Comparison of ENCODE assay signal across 23 mouse cellular contexts in the genomic region with DNA sequence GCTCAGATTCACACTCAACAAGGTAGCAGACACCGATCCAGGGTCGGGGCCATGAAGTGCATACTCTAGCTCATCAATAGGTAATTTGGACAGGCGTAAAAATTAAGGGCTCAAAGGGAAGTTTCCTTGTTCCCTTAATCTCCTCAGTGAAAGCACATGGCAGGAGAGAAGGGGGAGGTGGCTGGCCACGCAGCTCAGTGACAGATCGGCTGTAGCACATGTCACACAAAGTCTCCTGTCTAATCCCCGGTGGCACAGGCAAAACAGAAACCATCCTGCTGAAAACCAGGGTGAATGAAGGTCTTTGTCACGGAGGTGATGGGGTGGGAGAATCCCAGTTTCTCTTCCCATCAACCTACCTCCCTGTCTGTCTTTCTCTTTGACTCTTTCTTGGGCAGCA.
DNase-seq lines count a peak whose midpoint lies in the region; ATAC-seq and TF ChIP-seq lines count a peak whose summit lies in the region.
"Had no signal": no experiment of that assay in that cellular context is flagged by ENCODE, and none has a peak within 500 bp of the region (broad histone marks: within the 10 kb centered on the region; RNA-seq: fewer than 3 reads in every experiment).

No protein-coding gene starts in this region.

- H3K4me2 ChIP-seq in heart, embryonic 15.5 days: no peak overlapping the region
- H3K4me2 ChIP-seq in kidney, embryonic 16.5 days (replicated peaks; ENCODE audit: low read depth, low read length): no peak overlapping the region
- no peak overlapping the region for H3K4me2 ChIP-seq in midbrain, embryonic 12.5 days (replicated peaks)
- H3K4me2 ChIP-seq in midbrain, embryonic 16.5 days (ENCODE audit: low read length): no peak overlapping the region
- H3K4me2 ChIP-seq: heart, embryonic 12.5 days; hindbrain, embryonic 13.5 days had no signal

- 0 out of 2 replicates have a peak overlapping the region, but pooled peaks have one; percentile 12 for H3K27ac ChIP-seq in heart, embryonic 15.5 days
- no peak overlapping the region for H3K27ac ChIP-seq in heart, adult 2 months
- peak overlapping the region; percentile 80 for H3K27ac ChIP-seq in kidney, embryonic 16.5 days (ENCODE audit: low read length)
- no peak overlapping the region for H3K27ac ChIP-seq in midbrain, embryonic 12.5 days (replicated peaks)
- no peak overlapping the region for H3K27ac ChIP-seq in midbrain, embryonic 16.5 days (ENCODE audit: low read length)
- H3K27ac ChIP-seq: embryonic facial prominence, embryonic 10.5 days; forebrain, embryonic 10.5 days; gastrocnemius, adult 2 months; hindbrain, embryonic 13.5 days; hindbrain, postnatal 0 days had no signal

- H3K79me2 ChIP-seq in heart, adult 2 months (replicated peaks; ENCODE audit: control insufficient read depth, insufficient read depth, low read length): no peaks in the 10 kb centered on the region

- no peaks in the 10 kb centered on the region for H3K9me3 ChIP-seq in heart, embryonic 15.5 days (replicated peaks)
- no peaks in the 10 kb centered on the region for H3K9me3 ChIP-seq in kidney, embryonic 16.5 days (ENCODE audit: low read length)
- H3K9me3 ChIP-seq in midbrain, embryonic 12.5 days: no peaks in the 10 kb centered on the region
- H3K9me3 ChIP-seq in midbrain, embryonic 16.5 days (replicated peaks; ENCODE audit: control insufficient read depth, low read length, poor library complexity, severe bottlenecking): no peaks in the 10 kb centered on the region
- H3K9me3 ChIP-seq: embryonic facial prominence, embryonic 10.5 days; forebrain, embryonic 10.5 days; heart, embryonic 12.5 days; hindbrain, embryonic 13.5 days had no signal

- TF ChIP-seq POLR2A in heart, adult 2 months (IDR thresholded peaks at IDR 0.05; ENCODE audit: insufficient read depth, low read depth, low read length): no peak

- TF ChIP-seq EP300 in heart, adult 2 months (IDR thresholded peaks at IDR 0.05; ENCODE audit: insufficient read depth, low read depth, low read length): no peak

- TF ChIP-seq CTCF in heart, adult 2 months (IDR thresholded peaks at IDR 0.05): no peak

- H3K9ac ChIP-seq in heart, embryonic 15.5 days: no peak overlapping the region
- H3K9ac ChIP-seq in heart, adult 2 months (ENCODE audit: low read depth, low read length): no peak overlapping the region
- H3K9ac ChIP-seq in kidney, embryonic 16.5 days (replicated peaks; ENCODE audit: low read length): no peak overlapping the region
- H3K9ac ChIP-seq in midbrain, embryonic 12.5 days (replicated peaks): no peak overlapping the region
- no peak overlapping the region for H3K9ac ChIP-seq in midbrain, embryonic 16.5 days (ENCODE audit: low read depth, low read length)
- H3K9ac ChIP-seq: heart, embryonic 12.5 days; hindbrain, embryonic 13.5 days had no signal

- 0 out of 2 replicates have a peak, but pooled peaks cover 4% of the 10 kb centered on the region for H3K36me3 ChIP-seq in heart, embryonic 15.5 days
- H3K36me3 ChIP-seq in heart, adult 2 months (ENCODE audit: control insufficient read depth, insufficient read depth, low read length): peaks cover 7% of the 10 kb centered on the region; the same call in 1 of the 2 replicates
- 0 out of 2 replicates have a peak, but pooled peaks cover 5% of the 10 kb centered on the region for H3K36me3 ChIP-seq in kidney, embryonic 16.5 days (ENCODE audit: insufficient read depth, low read length)
- H3K36me3 ChIP-seq in midbrain, embryonic 12.5 days: no peaks in the 10 kb centered on the region
- no peaks in the 10 kb centered on the region for H3K36me3 ChIP-seq in midbrain, embryonic 16.5 days (ENCODE audit: control insufficient read depth, insufficient read depth, low read length)
- H3K36me3 ChIP-seq: hindbrain, embryonic 13.5 days had no signal

- H3K4me1 ChIP-seq in heart, embryonic 15.5 days (replicated peaks): peaks cover 50% of the 10 kb centered on the region
- peaks cover 24% of the 10 kb centered on the region for H3K4me1 ChIP-seq in heart, adult 2 months (ENCODE audit: control insufficient read depth, insufficient read depth, low read length)
- peaks cover 8% of the 10 kb centered on the region; the same call in 1 of the 2 replicates for H3K4me1 ChIP-seq in kidney, embryonic 16.5 days (ENCODE audit: insufficient read depth, low read length)
- H3K4me1 ChIP-seq in midbrain, embryonic 12.5 days: peaks cover 7% of the 10 kb centered on the region; the same call in 1 of the 2 replicates
- no peaks in the 10 kb centered on the region; the same call in 1 of the 2 replicates for H3K4me1 ChIP-seq in midbrain, embryonic 16.5 days (ENCODE audit: control insufficient read depth, insufficient read depth, low read length)
- H3K4me1 ChIP-seq: hindbrain, embryonic 13.5 days had no signal

- no peak overlapping the region for H3K4me3 ChIP-seq in heart, embryonic 15.5 days
- H3K4me3 ChIP-seq in heart, adult 2 months: no peak overlapping the region
- no peak overlapping the region for H3K4me3 ChIP-seq in kidney, embryonic 16.5 days (ENCODE audit: low read length)
- H3K4me3 ChIP-seq in midbrain, embryonic 12.5 days: no peak overlapping the region
- no peak overlapping the region for H3K4me3 ChIP-seq in midbrain, embryonic 16.5 days (ENCODE audit: low read depth, low read length)
- H3K4me3 ChIP-seq: embryonic facial prominence, embryonic 10.5 days; erythroblast, embryonic 14.5 days; forebrain, embryonic 10.5 days; gastrocnemius, adult 2 months; heart, embryonic 12.5 days; hindbrain, embryonic 13.5 days had no signal

- no peaks in the 10 kb centered on the region for H3K27me3 ChIP-seq in heart, embryonic 15.5 days
- H3K27me3 ChIP-seq in heart, adult 2 months (ENCODE audit: control insufficient read depth, insufficient read depth, low read length): no peaks in the 10 kb centered on the region
- no peaks in the 10 kb centered on the region for H3K27me3 ChIP-seq in kidney, embryonic 16.5 days (ENCODE audit: insufficient read depth, low read length)
- no peaks in the 10 kb centered on the region for H3K27me3 ChIP-seq in midbrain, embryonic 12.5 days
- no peaks in the 10 kb centered on the region for H3K27me3 ChIP-seq in midbrain, embryonic 16.5 days (ENCODE audit: control insufficient read depth, insufficient read depth, low read depth, low read length)
- H3K27me3 ChIP-seq: CH12.LX; heart, embryonic 12.5 days; hindbrain, embryonic 13.5 days; Patski had no signal

- 62% methylated on average over 7 of the region's 7 CpGs for WGBS in heart, embryonic 15.5 days
- 51% methylated on average over 7 of the region's 7 CpGs for WGBS in heart, adult 2 months
- 80% methylated on average over 7 of the region's 7 CpGs for WGBS in kidney, embryonic 16.5 days
- 49% methylated on average over 7 of the region's 7 CpGs for WGBS in midbrain, embryonic 12.5 days
- 36% methylated on average over 7 of the region's 7 CpGs for WGBS in midbrain, embryonic 16.5 days

- intact Hi-C loops in heart, adult 2 months (cut with DNase I): no loop called here

- DNase-seq in heart, adult 2 months: no peak
- DNase-seq in kidney, postnatal 14 days: no peak
- DNase-seq in adrenal gland, postnatal 25 days: no peak
- DNase-seq: adrenal gland, postnatal 14 days; cerebellum, adult 18-20 months; cerebellum, postnatal 10 days; gastrocnemius, adult 2 months; gastrocnemius, postnatal 36 days; heart, postnatal 10 days had no signal

- no peak for ATAC-seq in heart, embryonic 15.5 days (replicated peaks; ENCODE audit: insufficient number of reproducible peaks, insufficient read depth, low FRiP score, low read depth)
- ATAC-seq in kidney, embryonic 16.5 days (ENCODE audit: low FRiP score, low TSS enrichment): no peak
- ATAC-seq in midbrain, embryonic 12.5 days (ENCODE audit: low FRiP score, low read depth): peak; percentile 71
- no peak for ATAC-seq in midbrain, embryonic 16.5 days
- ATAC-seq: activated CD4-positive, CD25-positive, alpha-beta regulatory T cell, adult 4 months; forebrain, embryonic 14.5 days; hindbrain, postnatal 0 days had no signal

Comparison
In these comparisons a context has a peak if more than half of its experiments do, and no peak if none do; other contexts are left out.
1. H3K27ac ChIP-seq: peak in heart, embryonic 15.5 days (single experiment) and kidney, embryonic 16.5 days (single experiment); none in heart, adult 2 months (single experiment), midbrain, embryonic 12.5 days (single experiment) and midbrain, embryonic 16.5 days (single experiment).